Comparison of ENCODE assay signal across 8 mouse cellular contexts in the genomic region with DNA sequence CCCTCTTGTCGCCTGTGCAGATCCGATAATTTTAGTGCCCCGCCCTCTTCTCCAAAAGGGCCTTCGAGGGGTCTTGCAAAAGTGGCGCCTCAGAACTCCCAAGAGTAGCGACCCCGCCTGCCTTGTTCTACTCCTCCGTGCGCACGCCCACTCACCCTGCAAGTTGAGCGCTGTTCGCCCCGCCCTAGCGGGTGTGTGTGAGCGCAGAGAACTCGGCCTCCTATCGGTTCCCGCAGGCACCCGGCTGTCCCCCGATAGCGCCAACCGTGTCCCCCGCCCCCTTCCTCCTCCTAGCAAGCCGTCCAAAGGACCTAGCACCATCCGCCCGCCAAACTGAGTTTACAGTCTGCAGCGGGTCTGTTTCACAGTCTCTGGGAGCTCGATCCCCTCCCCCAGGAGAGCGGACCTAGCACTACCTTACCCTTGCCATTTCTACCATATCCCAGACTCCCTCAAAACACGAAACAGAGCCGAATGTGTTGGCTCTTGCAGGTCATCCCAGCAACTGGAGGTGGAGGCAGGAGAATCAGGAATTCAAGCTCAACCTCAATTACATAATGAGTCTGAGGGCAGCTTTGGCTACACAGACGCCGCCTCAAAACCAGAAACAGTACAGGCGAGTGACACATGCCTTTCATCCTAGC. TPM values are rescaled to one million over a fixed set of nuclear protein-coding genes. Genes with fewer than 3 reads are reported as not detected.
A peak's percentile ranks its signal among the peaks of the same experiment; 100 is the strongest.
DNase-seq lines count a peak whose midpoint lies in the region; ATAC-seq and TF ChIP-seq lines count a peak whose summit lies in the region.

No protein-coding gene starts in this region.

- TF ChIP-seq CTCF in G1E (IDR thresholded peaks at IDR 0.05; ENCODE audit: low read depth, low read length) = no peak
- peak; percentile 34 for TF ChIP-seq CTCF in lung, postnatal 0 days (IDR thresholded peaks at IDR 0.05)

- peak overlapping the region; percentile 75 for H3K4me2 ChIP-seq in forebrain, embryonic 13.5 days
- H3K4me2 ChIP-seq in lung, postnatal 0 days (replicated peaks; ENCODE audit: low read depth, low read length) = peak overlapping the region; percentile 81

- H3K4me3 ChIP-seq in G1E (ENCODE audit: low read depth, low read length) = peak overlapping the region; percentile 76
- peak overlapping the region; percentile 38 for H3K4me3 ChIP-seq in forebrain, embryonic 13.5 days
- peak overlapping the region; percentile 37 for H3K4me3 ChIP-seq in lung, postnatal 0 days (ENCODE audit: low read depth, low read length)

- H3K27ac ChIP-seq in forebrain, embryonic 13.5 days = no peak overlapping the region
- no peak overlapping the region for H3K27ac ChIP-seq in lung, postnatal 0 days (ENCODE audit: low read length)

- 2% methylated on average over 34 of the region's 34 CpGs for WGBS in forebrain, embryonic 13.5 days
- WGBS in lung, postnatal 0 days = 3% methylated on average over 33 of the region's 34 CpGs

- peaks cover 41% of the 10 kb centered on the region for H3K36me3 ChIP-seq in G1E (replicated peaks)
- no peaks in the 10 kb centered on the region for H3K36me3 ChIP-seq in forebrain, embryonic 13.5 days (ENCODE audit: poor library complexity, severe bottlenecking)
- H3K36me3 ChIP-seq in lung, postnatal 0 days (ENCODE audit: insufficient read depth, low read length) = no peaks in the 10 kb centered on the region

- peak; percentile 88 for DNase-seq in G1E (ENCODE audit: low spot score)
- peak; percentile 57 for DNase-seq in cerebellum, adult 11 months
- peak; percentile 87 for DNase-seq in layer of hippocampus, adult 9-11 months
- peak; percentile 74 for DNase-seq in lung, postnatal 0 days (ENCODE audit: low spot score)
- DNase-seq in ovary, postnatal 14 days (ENCODE audit: low spot score) = peak; percentile 39
- peak; percentile 56 to 62 for DNase-seq in thymus, postnatal 10 days (ENCODE audit: low spot score in 2 of 2)

- no peaks in the 10 kb centered on the region for H3K27me3 ChIP-seq in G1E (ENCODE audit: insufficient read depth, low read length)
- H3K27me3 ChIP-seq in forebrain, embryonic 13.5 days = peaks cover 60% of the 10 kb centered on the region
- H3K27me3 ChIP-seq in lung, postnatal 0 days (replicated peaks; ENCODE audit: insufficient read depth, low read length) = 0 out of 2 replicates have a peak, but pooled peaks cover 7% of the 10 kb centered on the region

- no peak for TF ChIP-seq EP300 in lung, postnatal 0 days (IDR thresholded peaks at IDR 0.05)

- no peaks in the 10 kb centered on the region for H3K9me3 ChIP-seq in G1E (replicated peaks)
- no peaks in the 10 kb centered on the region for H3K9me3 ChIP-seq in forebrain, embryonic 13.5 days (replicated peaks)
- no peaks in the 10 kb centered on the region for H3K9me3 ChIP-seq in lung, postnatal 0 days (ENCODE audit: low read length)

- H3K4me1 ChIP-seq in G1E (ENCODE audit: insufficient read depth, low read depth, low read length) = peaks cover 64% of the 10 kb centered on the region
- H3K4me1 ChIP-seq in forebrain, embryonic 13.5 days = peaks cover 23% of the 10 kb centered on the region
- H3K4me1 ChIP-seq in lung, postnatal 0 days (ENCODE audit: insufficient read depth, low read depth, low read length) = peaks cover 25% of the 10 kb centered on the region

- H3K9ac ChIP-seq in forebrain, embryonic 13.5 days = peak overlapping the region; percentile 52
- no peak overlapping the region; the same call in 1 of the 2 replicates for H3K9ac ChIP-seq in lung, postnatal 0 days (replicated peaks; ENCODE audit: low read depth)

- ATAC-seq in G1E (ENCODE audit: extremely low read depth, insufficient number of reproducible peaks, low FRiP score, poor library complexity, severe bottlenecking) = peak; percentile 78
- peak; percentile 80 for ATAC-seq in forebrain, embryonic 13.5 days
- peak; percentile 85 to 92 for ATAC-seq in hematopoietic stem cell, adult 5-6 weeks (replicated peaks in 1 of 2; ENCODE audit: insufficient read depth in 1 of 2, low FRiP score in 2 of 2, low TSS enrichment in 1 of 2, low read depth in 1 of 2, poor library complexity in 2 of 2, severe bottlenecking in 2 of 2)
- peak; percentile 71 for ATAC-seq in lung, postnatal 0 days

RNA-seq across cellular contexts. Expression of gene Epor, which starts 0.8 kb away (rescaled TPM):
- total RNA-seq in G1E (2014; fragmentation: Nextera tagmentation) (35.5 and 49.7 TPM in 2 replicates), G1E (2017) (14.4 and 21.9 TPM in 2 replicates)
- 125 and 135 TPM in 2 replicates for polyA plus RNA-seq in G1E (2012)
- polyA plus RNA-seq in forebrain, embryonic 13.5 days (2015; fragmentation: Nextera tagmentation; extraction: Ambion mirVana) = 0.99 and 1.9 TPM in 2 replicates
- total RNA-seq in hematopoietic stem cell, adult 5-6 weeks (2017) = 1.7 and 9.2 TPM in 2 replicates
- 5.7 and 7.4 TPM in 2 replicates for polyA plus RNA-seq in lung, postnatal 0 days (2015; fragmentation: Nextera tagmentation; extraction: Ambion mirVana)

RNA-seq across cellular contexts. Expression of gene Swsap1, which starts 7.0 kb away (rescaled TPM):
- total RNA-seq in G1E (2014; fragmentation: Nextera tagmentation) (11.8 and 12.4 TPM in 2 replicates), G1E (2017) (10.9 and 12.8 TPM in 2 replicates)
- polyA plus RNA-seq in G1E (2012) = 12.6 and 14.5 TPM in 2 replicates
- 8.6 and 12.1 TPM in 2 replicates for polyA plus RNA-seq in forebrain, embryonic 13.5 days (2015; fragmentation: Nextera tagmentation; extraction: Ambion mirVana)
- total RNA-seq in hematopoietic stem cell, adult 5-6 weeks (2017) = 6.4 and 7.2 TPM in 2 replicates
- 5.7 and 5.8 TPM in 2 replicates for polyA plus RNA-seq in lung, postnatal 0 days (2015; fragmentation: Nextera tagmentation; extraction: Ambion mirVana)

RNA-seq across cellular contexts. Expression of gene Plppr2, which starts 25.7 kb away (rescaled TPM):
- 1.6 and 5.3 TPM in 2 replicates for total RNA-seq in G1E (2014; fragmentation: Nextera tagmentation)
- total RNA-seq in G1E (2017) = 0.41 and 0.44 TPM in 2 replicates
- polyA plus RNA-seq in G1E (2012) = 5.8 and 7.6 TPM in 2 replicates
- polyA plus RNA-seq in forebrain, embryonic 13.5 days (2015; fragmentation: Nextera tagmentation; extraction: Ambion mirVana) = 37.8 and 44.1 TPM in 2 replicates
- total RNA-seq in hematopoietic stem cell, adult 5-6 weeks (2017) = 0.15 and 0.25 TPM in 2 replicates
- 2.2 and 3.3 TPM in 2 replicates for polyA plus RNA-seq in lung, postnatal 0 days (2015; fragmentation: Nextera tagmentation; extraction: Ambion mirVana)

RNA-seq across cellular contexts. Expression of gene Rgl3, which starts 26.7 kb away (rescaled TPM):
- total RNA-seq in G1E (2014; fragmentation: Nextera tagmentation) (not detected in 2 replicates), G1E (2017) (0.05 TPM in 1 of 2 replicates, not detected in the other)
- not detected in 2 replicates for polyA plus RNA-seq in G1E (2012)
- polyA plus RNA-seq in forebrain, embryonic 13.5 days (2015; fragmentation: Nextera tagmentation; extraction: Ambion mirVana) = 1.1 and 1.2 TPM in 2 replicates
- not detected in 2 replicates for total RNA-seq in hematopoietic stem cell, adult 5-6 weeks (2017)
- 6.0 and 6.4 TPM in 2 replicates for polyA plus RNA-seq in lung, postnatal 0 days (2015; fragmentation: Nextera tagmentation; extraction: Ambion mirVana)

RNA-seq across cellular contexts. Expression of gene Tmem205, which starts 35.2 kb away (rescaled TPM):
- total RNA-seq in G1E (2014; fragmentation: Nextera tagmentation) (12.8 and 17.6 TPM in 2 replicates), G1E (2017) (9.0 and 17.1 TPM in 2 replicates)
- polyA plus RNA-seq in G1E (2012) = 11.3 and 15.9 TPM in 2 replicates
- 42.2 and 42.3 TPM in 2 replicates for polyA plus RNA-seq in forebrain, embryonic 13.5 days (2015; fragmentation: Nextera tagmentation; extraction: Ambion mirVana)
- total RNA-seq in hematopoietic stem cell, adult 5-6 weeks (2017) = 12.7 and 18.1 TPM in 2 replicates
- polyA plus RNA-seq in lung, postnatal 0 days (2015; fragmentation: Nextera tagmentation; extraction: Ambion mirVana) = 106 and 107 TPM in 2 replicates

Comparison
In these comparisons a context has a peak if more than half of its experiments do, and no peak if none do; other contexts are left out.
1. RNA of gene Epor, which starts 0.8 kb away (polyA plus RNA-seq): 125 to 135 TPM in G1E; 5.7 to 7.4 TPM in lung, postnatal 0 days and 0.99 to 1.9 TPM in forebrain, embryonic 13.5 days; every median in the first group is over 10 times any median in the second.
2. Peak in every context shown above with its lines, with median percentiles within 50 percentile points of each other: ATAC-seq, DNase-seq and H3K4me3 ChIP-seq.